Mouse (Mus musculus) C2C12 (cell line): ENCODE data around the gene Tenm4.

ENCODE experiments used
- CTCF ChIP-seq: IDR thresholded peaks from one replicate; pipeline ENCODE4 v1.5.1; 2011; ENCODE audit not compliant: control insufficient read depth, insufficient read depth, insufficient read length
- FOSL1 ChIP-seq: IDR thresholded peaks from one replicate; pipeline ENCODE4 v1.8.0; 2011; ENCODE audit warnings: mild to moderate bottlenecking, low read length; ENCODE audit not compliant: poor library complexity, insufficient read depth, severe bottlenecking
- USF1 ChIP-seq: IDR thresholded peaks from one replicate; pipeline ENCODE4 v1.6.1; 2011; ENCODE audit warnings: low read depth, mild to moderate bottlenecking, control low read depth, moderate library complexity

GRCm38 (mm10) chr7:96211618-96212021 is 40.6 kb downstream of the Tenm4 start:
- TF ChIP-seq USF1 (no peak), FOSL1 (no peak), CTCF (no peak)
